Mouse (Mus musculus) liver, postnatal 0 days (tissue): ENCODE data around the gene Ostf1. TPM values are rescaled to one million over a fixed set of nuclear protein-coding genes. Genes with fewer than 3 reads are reported as not detected.
A peak's percentile ranks its signal among the peaks of the same experiment; 100 is the strongest.

ENCODE experiments used
- ATAC-seq: fragments of 200-750 bp; cut with Nextera tagmentation; 2 replicates; pipeline ENCODE4 v1.8.0; 2017; ENCODE audit warnings: mild to moderate bottlenecking, moderate library complexity
- DNase-seq: peaks from one replicate; pipeline ENCODE4 v3.0.0-alpha.2; 2016
- H3K27ac ChIP-seq: fragments of 300-500 bp; sonication (generic); 2 replicates; pipeline ENCODE4 v1.5.1; 2014; ENCODE audit warnings: antibody characterized with exemption, moderate library complexity, mild to moderate bottlenecking, low read depth
- H3K27me3 ChIP-seq: fragments of 300-500 bp; sonication (generic); 2 replicates; pipeline ENCODE4 v1.6.1; 2014; ENCODE audit warnings: low read length, control low read depth, mixed read lengths; ENCODE audit not compliant: insufficient read depth
- H3K36me3 ChIP-seq: fragments of 300-500 bp; sonication (generic); replicated peaks from 2 replicates; pipeline ENCODE4 v1.6.1; 2014; ENCODE audit warnings: mild to moderate bottlenecking, control low read depth, low read length, moderate library complexity, mixed read lengths; ENCODE audit not compliant: insufficient read depth
- H3K4me1 ChIP-seq: fragments of 300-500 bp; sonication (generic); 2 replicates; pipeline ENCODE4 v1.6.1; 2014; ENCODE audit warnings: antibody characterized with exemption, mild to moderate bottlenecking, control low read depth; ENCODE audit not compliant: insufficient read depth
- H3K4me2 ChIP-seq: fragments of 300-500 bp; sonication (generic); 2 replicates; pipeline ENCODE4 v1.6.1; 2014; ENCODE audit warnings: low read depth, mild to moderate bottlenecking, low read length, moderate library complexity, mixed read lengths
- H3K4me3 ChIP-seq: fragments of 300-500 bp; sonication (generic); 2 replicates; pipeline ENCODE4 v1.5.1; 2014; ENCODE audit warnings: low read depth, low read length
- H3K9ac ChIP-seq: fragments of 300-500 bp; sonication (generic); replicated peaks from 2 replicates; pipeline ENCODE4 v1.6.1; 2014; ENCODE audit warnings: mild to moderate bottlenecking, moderate library complexity
- H3K9me3 ChIP-seq: fragments of 300-500 bp; sonication (generic); 2 replicates; pipeline ENCODE4 v1.6.1; 2016; ENCODE audit warnings: mild to moderate bottlenecking, control low read depth, low read length, mixed read lengths
- CTCF ChIP-seq: sonication (generic); IDR thresholded peaks from 2 replicates; pipeline ENCODE4 v1.5.1; 2016; ENCODE audit warnings: antibody characterized with exemption, low read depth
- EP300 ChIP-seq: IDR thresholded peaks from 2 replicates; pipeline ENCODE4 v1.6.1; 2016; ENCODE audit warnings: antibody characterized with exemption, low read depth, mild to moderate bottlenecking
- WGBS: fragments of 180-500 bp; shearing (Covaris S2); extraction: QIAGEN DNeasy Blood & Tissue Kit; methylation state at CpG from one replicate; pipeline ENCODE4 v1.1.7; 2014; ENCODE audit not compliant: insufficient replicate concordance; 5-methylcytosine and 5-hydroxymethylcytosine counted together
- polyA plus RNA-seq: library from polyadenylated mRNA; unstranded; fragments of >200 nt; fragmentation: Nextera tagmentation; extraction: Ambion mirVana; gene quantifications from 2 replicates; pipeline ENCODE4 v1.2.1, GENCODE M21; 2015

The Ostf1 gene
- polyA plus RNA-seq, 1 experiment from 2014 or later = 93.7 TPM

DNA sequence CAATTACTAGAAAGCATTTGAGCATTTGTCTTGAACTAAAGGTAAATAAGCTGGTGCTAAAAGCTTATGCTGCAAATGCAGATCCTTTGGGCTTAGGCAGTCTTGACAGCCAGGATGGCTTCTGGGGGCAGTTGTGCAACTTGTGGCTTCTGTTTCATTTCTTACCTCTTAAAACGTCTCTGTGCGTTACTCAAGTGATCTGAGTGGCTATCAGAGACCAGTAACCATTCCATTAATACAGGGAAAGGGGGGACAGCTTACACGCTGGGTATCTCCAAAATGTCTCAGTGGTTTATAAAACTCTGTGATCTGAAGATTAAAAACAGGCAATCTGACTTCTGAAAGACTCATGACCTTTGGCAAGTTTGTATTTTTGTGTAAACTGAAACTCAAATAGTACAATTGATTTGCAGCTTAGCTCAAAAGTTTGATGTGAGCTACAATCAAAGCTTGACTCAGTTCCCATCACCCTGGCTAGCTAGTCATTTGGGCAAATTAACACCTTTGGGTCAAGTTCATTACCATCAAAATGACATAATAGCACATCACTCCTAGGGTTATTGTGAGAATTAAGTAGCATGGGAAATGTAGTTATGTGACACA, 62.7 kb downstream of the Ostf1 start:
- WGBS = 59% methylated on average over 3 of the region's 3 CpGs
- DNase-seq = no peak

DNA sequence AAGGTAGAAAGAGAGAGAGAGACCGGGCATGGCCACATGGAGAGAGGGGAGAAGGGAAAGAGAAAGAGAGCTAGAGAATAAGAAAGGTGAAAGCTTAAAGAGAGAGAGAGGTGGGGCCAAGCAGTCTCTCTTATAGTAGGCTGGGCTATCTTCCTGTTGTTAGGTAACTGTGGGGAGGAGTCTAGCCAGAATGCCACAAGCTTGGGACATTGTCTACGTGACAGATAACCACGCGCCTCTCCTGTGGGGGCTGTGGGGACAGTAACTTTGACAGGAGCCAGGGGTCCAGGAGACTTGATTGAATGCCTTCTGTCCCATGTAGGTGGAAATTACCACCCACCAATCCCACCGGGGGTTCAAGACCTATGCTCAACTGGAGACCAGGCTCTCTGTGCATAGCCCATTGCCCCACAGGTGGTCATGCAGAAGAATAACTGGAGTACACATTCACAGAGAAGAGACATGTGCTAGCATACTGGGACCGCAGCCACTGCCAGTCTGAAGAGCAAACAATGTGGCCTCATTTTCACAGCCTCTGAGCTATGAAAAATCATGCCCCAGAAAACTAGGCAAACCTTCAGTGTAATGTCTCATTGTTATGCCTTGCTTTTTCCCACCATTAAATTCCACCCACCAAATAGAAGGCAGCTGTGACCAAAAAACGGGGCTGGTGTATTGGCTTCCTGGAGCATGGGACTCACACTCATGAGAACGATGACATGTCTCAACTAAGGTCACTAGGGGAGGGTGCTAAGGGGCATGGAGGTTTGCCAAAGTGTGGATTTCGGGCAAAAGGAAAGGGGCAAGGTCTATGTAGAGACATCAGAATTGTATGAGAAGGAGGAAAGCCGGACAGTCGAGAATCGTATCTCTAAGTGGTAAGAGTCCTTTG, 63.4 kb downstream of the Ostf1 start:
- Histone ChIP-seq H3K27ac (peak overlapping the region; percentile 79), H3K4me2 (peak overlapping the region; percentile 1; the same call in 1 of the 2 replicates), H3K4me1 (peaks cover 6% of the 10 kb centered on the region; the same call in 1 of the 2 replicates), H3K4me3 (peak overlapping the region; percentile 10; the same call in 1 of the 2 replicates), H3K36me3 (no peaks in the 10 kb centered on the region), H3K9me3 (no peaks in the 10 kb centered on the region), H3K9ac (no peak overlapping the region), H3K27me3 (no peaks in the 10 kb centered on the region)
- DNase-seq = peak; percentile 36
- ATAC-seq = peak; percentile 81
- 65% methylated on average over 12 of the region's 12 CpGs for WGBS
- TF ChIP-seq CTCF = no peak
- no peak for TF ChIP-seq EP300

More for the DNA sequence above, 62.7 kb downstream of the Ostf1 start:
- H3K27me3 ChIP-seq = no peaks in the 10 kb centered on the region
- no peaks in the 10 kb centered on the region for H3K9me3 ChIP-seq
- no peak overlapping the region for H3K4me3 ChIP-seq
- peak; percentile 22; the same call in 1 of the 2 replicates for ATAC-seq
- H3K36me3 ChIP-seq = no peaks in the 10 kb centered on the region
- H3K4me1 ChIP-seq = peaks cover 6% of the 10 kb centered on the region; the same call in 1 of the 2 replicates
- 0 out of 2 replicates have a peak overlapping the region, but pooled peaks have one; percentile 1 for H3K4me2 ChIP-seq
- peak overlapping the region; percentile 79 for H3K27ac ChIP-seq
- TF ChIP-seq EP300 = no peak
- no peak for TF ChIP-seq CTCF
- H3K9ac ChIP-seq = no peak overlapping the region

DNA sequence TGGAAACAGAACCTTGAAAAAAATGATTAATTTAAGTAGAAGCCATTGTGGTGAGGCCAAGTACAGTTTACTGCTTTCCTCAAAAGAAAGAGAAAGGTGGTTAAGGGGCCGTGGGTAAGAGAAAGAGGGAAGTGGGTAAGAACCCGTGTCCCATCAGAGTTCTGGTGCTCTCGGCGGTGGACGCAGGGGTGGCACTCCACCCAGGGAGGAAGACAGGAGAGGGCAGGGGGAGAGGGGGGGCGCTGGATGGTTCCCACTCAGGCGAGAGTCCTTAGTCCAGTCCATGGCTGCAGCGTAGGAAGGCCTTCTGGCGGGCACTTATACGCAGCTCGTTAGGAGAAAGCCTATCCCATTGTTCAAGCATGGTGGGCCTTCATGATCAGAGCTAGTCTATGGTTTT, 64.1 kb downstream of the Ostf1 start:
- H3K27ac ChIP-seq = peak overlapping the region; percentile 79; the same call in 1 of the 2 replicates
- no peak for TF ChIP-seq CTCF
- no peak for TF ChIP-seq EP300
- ATAC-seq (0 out of 2 replicates have a peak, but pooled peaks have one; percentile 8), DNase-seq (no peak)
- no peak overlapping the region for H3K9ac ChIP-seq
- H3K9me3 ChIP-seq = no peaks in the 10 kb centered on the region
- H3K4me1 ChIP-seq = peaks cover 6% of the 10 kb centered on the region; the same call in 1 of the 2 replicates
- H3K4me2 ChIP-seq = peak overlapping the region; percentile 22; the same call in 1 of the 2 replicates
- H3K36me3 ChIP-seq = no peaks in the 10 kb centered on the region
- WGBS = 63% methylated on average over 11 of the region's 11 CpGs
- H3K4me3 ChIP-seq = peak overlapping the region; percentile 10; the same call in 1 of the 2 replicates
- no peaks in the 10 kb centered on the region for H3K27me3 ChIP-seq

DNA sequence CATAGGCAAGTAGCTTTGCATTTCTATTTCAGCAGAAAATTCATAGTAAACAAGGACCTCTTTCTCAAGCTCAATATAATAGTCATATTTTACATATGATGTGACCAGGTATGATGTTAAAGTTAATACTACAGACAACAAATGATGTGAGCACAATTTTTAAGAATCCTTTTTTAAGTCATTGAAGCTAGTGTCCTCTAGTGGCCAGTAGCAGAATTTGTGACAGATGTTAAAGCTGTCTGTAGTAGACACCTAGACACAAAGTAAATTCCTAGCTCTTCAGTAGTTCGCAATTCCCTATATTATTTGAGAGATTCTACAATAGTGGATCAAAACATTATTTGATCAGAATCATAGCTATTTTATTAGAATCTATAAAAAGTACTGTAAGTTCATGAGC, 73.9 kb downstream of the Ostf1 start:
- WGBS = 60% methylated on average over 1 of the region's 1 CpGs
- Histone ChIP-seq H3K27ac (no peak overlapping the region), H3K4me1 (no peaks in the 10 kb centered on the region), H3K27me3 (no peaks in the 10 kb centered on the region), H3K9me3 (no peaks in the 10 kb centered on the region), H3K36me3 (no peaks in the 10 kb centered on the region), H3K4me2 (no peak overlapping the region), H3K9ac (no peak overlapping the region), H3K4me3 (no peak overlapping the region)
- no peak for DNase-seq
- ATAC-seq = no peak
- peak; percentile 62 for TF ChIP-seq CTCF
- TF ChIP-seq EP300 = no peak

DNA sequence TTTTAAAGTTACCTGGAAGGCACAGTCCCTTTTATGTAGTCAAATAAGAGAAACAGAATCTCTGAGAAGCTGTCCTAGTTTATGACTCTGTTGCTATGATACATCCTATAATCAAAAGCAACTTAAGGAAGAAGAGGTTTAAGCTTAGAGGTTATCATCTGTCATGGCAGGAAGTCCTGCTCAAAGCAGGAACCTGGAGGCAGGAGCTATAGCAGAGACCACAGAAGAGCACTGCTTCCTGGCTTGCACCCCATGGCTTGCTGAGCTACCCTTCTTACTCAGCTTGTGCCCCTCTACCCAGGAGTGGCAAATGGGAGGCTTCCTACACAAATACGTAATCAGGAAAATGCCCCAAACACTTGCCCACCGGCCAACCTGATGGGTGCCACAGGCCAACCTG, 76.0 kb downstream of the Ostf1 start:
- Histone ChIP-seq H3K9me3 (no peaks in the 10 kb centered on the region), H3K27me3 (no peaks in the 10 kb centered on the region), H3K27ac (no peak overlapping the region), H3K36me3 (no peaks in the 10 kb centered on the region), H3K4me1 (no peaks in the 10 kb centered on the region), H3K4me3 (no peak overlapping the region), H3K9ac (no peak overlapping the region), H3K4me2 (no peak overlapping the region)
- ATAC-seq (no peak), DNase-seq (no peak)
- 42% methylated on average over 2 of the region's 2 CpGs for WGBS
- TF ChIP-seq EP300 = no peak
- no peak for TF ChIP-seq CTCF

DNA sequence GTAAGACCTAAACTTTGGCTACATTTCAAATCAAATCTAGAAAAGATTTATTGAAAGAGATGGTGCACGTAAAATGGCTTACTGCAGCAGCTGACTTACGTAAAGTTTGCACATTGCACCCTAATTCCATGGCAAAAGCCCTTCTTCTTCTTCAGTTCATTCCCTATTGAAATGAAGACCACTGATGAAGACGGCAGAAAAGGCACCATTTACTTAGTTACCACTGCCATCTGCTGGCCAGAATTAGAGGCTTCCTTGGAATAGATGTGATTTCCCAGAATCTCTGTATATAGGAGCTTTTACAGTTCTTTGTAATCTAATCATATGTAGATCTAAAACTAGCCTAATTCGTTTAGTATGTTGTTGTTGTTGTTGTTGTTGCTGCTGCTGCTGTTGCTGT, 83.0 kb downstream of the Ostf1 start:
- Histone ChIP-seq H3K4me1 (no peaks in the 10 kb centered on the region), H3K36me3 (no peaks in the 10 kb centered on the region), H3K27ac (no peak overlapping the region), H3K27me3 (no peaks in the 10 kb centered on the region), H3K4me3 (no peak overlapping the region), H3K9ac (no peak overlapping the region), H3K9me3 (no peaks in the 10 kb centered on the region), H3K4me2 (no peak overlapping the region)
- TF ChIP-seq CTCF = peak; percentile 71
- TF ChIP-seq EP300 = no peak
- no peak for ATAC-seq
- 9% methylated on average over 4 of the region's 4 CpGs for whole genome bisulfite sequencing
- peak; percentile 57 for DNase-seq

Other genes with a start within 250 kb of the Ostf1 start
- 10.9 and 12.6 TPM in 2 replicates for gene Nmrk1, start 127 bp upstream of the Ostf1 start, polyA plus RNA-seq
- gene Carnmt1, start 38.9 kb upstream of the Ostf1 start, polyA plus RNA-seq = 13.2 and 15.5 TPM in 2 replicates
- 18.2 and 19.5 TPM in 2 replicates for gene D030056L22Rik, start 81.4 kb upstream of the Ostf1 start, polyA plus RNA-seq
- gene Trpm6, start 118.2 kb upstream of the Ostf1 start, polyA plus RNA-seq = 0.04 and 0.05 TPM in 2 replicates